Mouse (Mus musculus) stomach, embryonic 15.5 days (tissue): Measurements from ENCODE around the gene 6430628N08Rik. TPM values are rescaled to one million over a fixed set of nuclear protein-coding genes. Genes with fewer than 3 reads are reported as not detected.

Source experiments
- ATAC-seq: fragments of 200-750 bp; cut with Nextera tagmentation; 2 replicates; pipeline ENCODE4 v1.8.0; 2017; ENCODE audit warnings: low read depth, moderate number of reproducible peaks, moderate TSS enrichment; ENCODE audit not compliant: insufficient read depth, low FRiP score
- H3K27ac ChIP-seq: fragments of 300-500 bp; sonication (generic); 2 replicates; pipeline ENCODE4 v1.5.1; 2015; ENCODE audit warnings: mild to moderate bottlenecking, inconsistent platforms
- H3K27me3 ChIP-seq: fragments of 300-500 bp; sonication (generic); replicated peaks from 2 replicates; pipeline ENCODE4 v1.6.1; 2015; ENCODE audit warnings: inconsistent platforms
- H3K36me3 ChIP-seq: fragments of 300-500 bp; sonication (generic); 2 replicates; pipeline ENCODE4 v1.6.1; 2015; ENCODE audit warnings: inconsistent platforms
- H3K4me1 ChIP-seq: fragments of 300-500 bp; sonication (generic); 2 replicates; pipeline ENCODE4 v1.6.1; 2015; ENCODE audit warnings: inconsistent platforms
- H3K4me2 ChIP-seq: fragments of 300-500 bp; sonication (generic); 2 replicates; pipeline ENCODE4 v1.6.1; 2015; ENCODE audit warnings: mild to moderate bottlenecking, inconsistent platforms
- H3K4me3 ChIP-seq: fragments of 300-500 bp; sonication (generic); replicated peaks from 2 replicates; pipeline ENCODE4 v1.5.1; 2015; ENCODE audit warnings: inconsistent platforms
- H3K9ac ChIP-seq: fragments of 300-500 bp; sonication (generic); 2 replicates; pipeline ENCODE4 v1.6.1; 2015; ENCODE audit warnings: inconsistent platforms
- H3K9me3 ChIP-seq: fragments of 300-500 bp; sonication (generic); 2 replicates; pipeline ENCODE4 v1.6.1; 2016; ENCODE audit warnings: inconsistent platforms
- WGBS: fragments of 180-500 bp; shearing (Covaris S2); methylation state at CpG from one replicate; pipeline ENCODE4 v1.1.7; 2015; 5-methylcytosine and 5-hydroxymethylcytosine counted together
- polyA plus RNA-seq: library from polyadenylated mRNA; unstranded; fragments of >200 nt; fragmentation: Nextera tagmentation; extraction: Ambion mirVana; gene quantifications from 2 replicates; pipeline ENCODE4 v1.2.1, GENCODE M21; 2015

The 6430628N08Rik gene
- polyA plus RNA-seq, 1 experiment from 2014 or later = not detected

GRCm38 (mm10) chr4:115923262-115923880 lies 32.9 kb downstream of the 6430628N08Rik start:
- Histone ChIP-seq H3K27me3 (peaks cover 17% of the 10 kb centered on the region), H3K4me3 (no peak overlapping the region), H3K4me2 (no peak overlapping the region), H3K9me3 (no peaks in the 10 kb centered on the region), H3K36me3 (no peaks in the 10 kb centered on the region), H3K9ac (no peak overlapping the region), H3K4me1 (no peaks in the 10 kb centered on the region), H3K27ac (no peak overlapping the region)
- 68% methylated on average over 16 of the region's 16 CpGs for WGBS
- no peak for ATAC-seq

GRCm38 (mm10) chr4:115927637-115928036 lies 37.2 kb downstream of the 6430628N08Rik start:
- Histone ChIP-seq H3K9ac (no peak overlapping the region), H3K4me2 (no peak overlapping the region), H3K9me3 (no peaks in the 10 kb centered on the region), H3K4me3 (no peak overlapping the region), H3K4me1 (no peaks in the 10 kb centered on the region), H3K27me3 (peaks cover 36% of the 10 kb centered on the region), H3K36me3 (no peaks in the 10 kb centered on the region), H3K27ac (no peak overlapping the region)
- ATAC-seq = no peak
- WGBS = 35% methylated on average over 7 of the region's 7 CpGs

GRCm38 (mm10) chr4:115931556-115932088 lies 41.2 kb downstream of the 6430628N08Rik start:
- no peak overlapping the region for H3K27ac ChIP-seq
- peaks cover 74% of the 10 kb centered on the region for H3K27me3 ChIP-seq
- H3K4me1 ChIP-seq = 0 out of 2 replicates have a peak, but pooled peaks cover 2% of the 10 kb centered on the region
- H3K36me3 ChIP-seq = no peaks in the 10 kb centered on the region
- H3K9ac ChIP-seq = no peak overlapping the region
- no peak overlapping the region for H3K4me2 ChIP-seq
- 25% methylated on average over 13 of the region's 13 CpGs for WGBS
- no peak for ATAC-seq
- H3K4me3 ChIP-seq = no peak overlapping the region
- H3K9me3 ChIP-seq = no peaks in the 10 kb centered on the region

DNA sequence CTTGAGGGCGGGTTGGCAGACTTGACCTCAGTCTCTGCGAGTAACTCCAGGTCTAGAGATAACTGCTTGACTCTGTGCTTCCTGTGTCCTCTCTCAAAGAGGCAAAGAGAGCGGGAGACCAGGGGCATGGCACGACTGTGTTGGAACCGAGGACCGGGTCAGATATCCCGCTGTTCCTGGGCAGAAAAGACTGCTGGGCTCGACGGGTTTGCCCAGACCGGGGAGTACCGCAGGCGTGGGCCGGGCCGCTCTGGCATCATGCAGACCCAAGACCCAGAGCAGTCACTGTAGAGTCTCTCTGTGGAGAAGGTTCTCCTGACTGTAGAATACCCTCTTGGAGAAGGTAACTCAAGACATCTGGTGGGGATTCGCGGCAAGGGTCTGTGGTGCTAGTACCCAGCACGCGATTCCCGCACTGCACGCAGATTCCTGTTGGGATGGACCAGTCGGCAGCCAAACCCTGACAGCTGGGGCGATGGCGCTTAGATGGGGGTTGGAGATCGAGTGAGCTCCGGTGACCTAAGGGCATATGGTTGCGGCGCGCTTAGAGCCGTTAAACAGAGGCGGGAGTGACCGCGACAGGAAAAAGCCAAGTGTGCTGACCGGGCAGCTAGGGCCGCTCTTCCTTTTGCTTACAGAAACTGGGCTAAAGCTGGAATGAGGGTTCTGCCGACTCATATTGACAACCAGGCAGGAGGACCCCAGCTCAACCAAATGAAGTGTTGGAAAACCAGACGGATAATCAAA lies 45.5 kb downstream of the 6430628N08Rik start:
- Histone ChIP-seq H3K9ac (no peak overlapping the region), H3K27me3 (peaks cover 98% of the 10 kb centered on the region), H3K27ac (no peak overlapping the region), H3K4me3 (peak overlapping the region; percentile 3; the same call in 1 of the 2 replicates), H3K36me3 (no peaks in the 10 kb centered on the region), H3K4me1 (peaks cover 11% of the 10 kb centered on the region), H3K4me2 (no peak overlapping the region), H3K9me3 (no peaks in the 10 kb centered on the region)
- WGBS = under 1% methylated on average over 36 of the region's 36 CpGs
- no peak for ATAC-seq

GRCm38 (mm10) chr4:115936646-115937045 lies 46.2 kb downstream of the 6430628N08Rik start:
- H3K4me2 ChIP-seq = no peak overlapping the region; the same call in 1 of the 2 replicates
- no peak overlapping the region for H3K4me3 ChIP-seq
- H3K36me3 ChIP-seq = no peaks in the 10 kb centered on the region
- H3K4me1 ChIP-seq = peaks cover 11% of the 10 kb centered on the region
- no peak for ATAC-seq
- H3K9ac ChIP-seq = no peak overlapping the region
- peaks cover 98% of the 10 kb centered on the region for H3K27me3 ChIP-seq
- 1% methylated on average over 20 of the region's 20 CpGs for WGBS
- H3K9me3 ChIP-seq = no peaks in the 10 kb centered on the region
- H3K27ac ChIP-seq = no peak overlapping the region

DNA sequence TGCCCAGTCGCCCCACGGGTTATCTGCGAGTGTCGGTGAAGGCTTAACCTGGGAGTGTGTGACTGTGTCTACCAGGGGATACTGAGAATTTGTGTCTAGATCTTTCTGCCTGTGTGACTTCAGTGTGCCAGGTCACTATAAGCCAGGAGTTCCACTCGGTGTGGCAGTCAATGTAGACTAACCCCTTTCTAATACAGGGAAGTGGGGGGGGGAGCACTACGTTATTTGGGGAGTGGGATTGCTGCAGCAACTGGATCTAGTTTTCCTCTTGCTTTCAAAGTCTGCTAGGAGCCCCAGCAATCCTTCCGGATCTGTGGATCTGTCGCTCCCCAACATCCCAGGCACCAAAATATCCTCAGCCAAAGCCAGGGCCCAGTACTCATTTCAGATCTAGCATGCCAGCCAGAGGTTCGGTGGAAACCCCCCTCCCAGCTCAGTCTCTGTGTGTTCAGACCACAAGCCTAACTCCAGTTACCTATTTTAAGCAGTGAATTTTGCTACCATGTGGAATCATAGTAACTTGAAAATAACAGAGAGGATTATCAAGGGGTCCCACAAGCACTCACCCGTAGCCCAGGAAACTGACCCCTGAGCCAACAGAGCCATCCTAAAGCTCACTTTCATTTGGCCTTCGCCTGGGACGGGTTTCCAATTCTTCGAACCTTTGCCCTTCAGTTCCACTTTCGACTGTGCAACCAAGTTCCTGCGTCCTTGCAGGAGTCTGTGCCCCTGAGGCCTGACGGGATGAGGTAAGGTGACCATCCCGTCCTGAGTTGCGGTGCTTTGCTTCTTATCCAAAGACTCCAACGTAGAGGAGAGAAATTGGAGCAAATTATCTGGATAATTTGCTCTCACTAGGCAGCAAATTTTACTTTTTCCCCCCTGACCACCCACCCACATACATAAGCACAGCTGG lies 46.9 kb downstream of the 6430628N08Rik start:
- H3K36me3 ChIP-seq = no peaks in the 10 kb centered on the region
- H3K4me3 ChIP-seq = no peak overlapping the region
- 7% methylated on average over 19 of the region's 19 CpGs for WGBS
- H3K9ac ChIP-seq = no peak overlapping the region
- H3K4me1 ChIP-seq = peaks cover 11% of the 10 kb centered on the region
- H3K27me3 ChIP-seq = peaks cover 98% of the 10 kb centered on the region
- H3K27ac ChIP-seq = no peak overlapping the region
- no peak for ATAC-seq
- H3K4me2 ChIP-seq = no peak overlapping the region
- H3K9me3 ChIP-seq = no peaks in the 10 kb centered on the region

DNA sequence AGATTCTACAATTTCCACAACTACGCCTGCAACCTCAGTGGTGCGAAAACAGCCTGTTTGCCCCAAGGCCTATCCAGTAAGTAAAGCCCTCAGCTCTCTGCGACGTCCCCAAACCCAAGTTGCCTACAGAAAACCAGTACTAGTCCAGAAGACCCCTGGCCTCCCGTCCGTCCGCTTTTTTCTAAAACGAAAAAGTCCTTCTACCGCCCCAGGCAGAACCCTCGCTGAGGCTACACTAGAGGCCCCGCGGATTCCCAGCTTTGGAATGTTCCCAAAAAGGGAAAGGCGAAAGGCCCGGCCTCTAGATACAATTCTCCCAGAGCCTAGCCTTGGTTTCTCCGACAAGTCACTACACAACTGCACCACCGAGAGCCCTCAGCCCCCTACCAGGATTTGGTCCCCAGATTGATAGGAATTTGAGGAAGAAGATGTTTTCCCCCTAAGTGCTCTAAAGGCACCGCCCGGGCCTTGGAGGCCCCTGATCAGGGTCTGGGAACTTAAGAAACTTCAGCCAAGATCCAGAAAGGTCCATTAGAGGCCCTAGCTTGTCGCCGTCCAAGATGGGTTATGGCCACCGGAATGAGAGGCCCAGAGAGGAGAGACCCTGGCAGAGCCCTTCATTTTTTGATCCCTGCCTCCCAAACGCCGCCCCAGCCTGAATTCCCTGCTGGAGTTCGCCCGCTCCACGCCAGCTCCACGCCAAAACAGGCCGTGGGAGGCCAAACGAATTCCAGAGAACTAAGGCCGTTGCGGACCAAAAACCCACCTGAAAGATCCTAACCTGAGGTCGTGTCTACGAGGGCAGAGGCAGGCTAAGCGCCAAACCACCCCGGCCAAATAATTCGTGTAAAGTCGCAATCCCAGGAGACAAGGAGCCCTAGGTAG lies 48.1 kb downstream of the 6430628N08Rik start:
- H3K9me3 ChIP-seq = no peaks in the 10 kb centered on the region
- 3% methylated on average over 37 of the region's 37 CpGs for WGBS
- no peak overlapping the region for H3K9ac ChIP-seq
- H3K4me2 ChIP-seq = no peak overlapping the region
- H3K27ac ChIP-seq = no peak overlapping the region
- peaks cover 98% of the 10 kb centered on the region for H3K27me3 ChIP-seq
- H3K36me3 ChIP-seq = no peaks in the 10 kb centered on the region
- ATAC-seq = no peak
- no peak overlapping the region for H3K4me3 ChIP-seq
- peaks cover 11% of the 10 kb centered on the region for H3K4me1 ChIP-seq

DNA sequence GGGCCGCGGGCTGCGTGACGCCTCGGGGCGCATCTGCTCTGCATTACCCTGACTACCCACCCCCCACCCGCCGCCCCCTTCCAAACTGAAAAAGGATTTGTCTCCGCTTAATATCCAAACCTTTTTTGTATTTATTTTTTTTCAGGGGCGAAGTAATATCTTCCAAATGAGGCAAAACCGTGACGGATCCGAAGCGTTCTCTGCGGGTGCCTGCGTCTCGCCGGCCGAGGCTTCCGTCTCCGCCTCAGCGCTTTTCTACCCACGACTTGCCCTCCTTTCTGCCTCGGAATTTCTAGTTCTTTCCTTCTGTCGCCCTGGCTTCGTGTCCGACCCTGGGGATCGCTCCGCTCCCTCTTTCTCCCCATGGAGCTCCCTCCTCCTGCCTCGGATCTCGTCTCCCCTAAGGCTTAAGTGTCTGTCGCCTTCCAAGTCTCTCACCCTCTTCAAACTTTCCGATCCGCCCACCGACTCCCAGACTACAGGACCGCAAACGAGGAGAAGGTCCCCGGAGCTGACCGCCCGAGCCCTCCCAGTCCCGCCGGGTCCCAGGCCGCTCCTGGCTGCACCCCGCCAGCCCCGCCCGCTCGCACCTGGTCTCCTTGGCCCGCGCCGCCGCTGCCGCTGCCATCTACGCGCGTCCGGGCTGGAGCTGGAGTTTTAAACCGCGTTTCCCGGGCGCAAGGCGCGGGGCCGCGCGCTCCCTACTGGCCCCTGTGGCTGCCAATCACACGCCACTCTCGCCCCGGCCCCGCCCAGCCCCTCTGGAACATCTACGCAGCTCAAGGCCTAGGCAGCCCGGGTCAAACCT lies 49.0 kb downstream of the 6430628N08Rik start, which contains the start of gene Dmbx1:
TSS of gene Dmbx1 (minus strand) at position 632 of the 808 bp plus-strand sequence.
- peak within 1 kb of the TSS; percentile 44 for H3K4me2 ChIP-seq
- no peak within 1 kb of the TSS for H3K9ac ChIP-seq
- H3K4me1 ChIP-seq = peaks cover 11% of the 10 kb centered on the region
- H3K27ac ChIP-seq = no peak within 1 kb of the TSS
- H3K27me3 ChIP-seq = peaks cover 98% of the 10 kb centered on the region
- H3K9me3 ChIP-seq = no peaks in the 10 kb centered on the region
- H3K4me3 ChIP-seq = peak within 1 kb of the TSS; percentile 19
- H3K36me3 ChIP-seq = no peaks in the 10 kb centered on the region
- ATAC-seq = 0 out of 2 replicates have a peak, but pooled peaks have one; percentile 40
- under 1% methylated on average over 70 of the region's 71 CpGs for WGBS

- Histone ChIP-seq H3K27ac (no peak overlapping the region), H3K4me2 (no peak overlapping the region), H3K27me3 (peaks cover 100% of the 10 kb centered on the region), H3K9ac (no peak overlapping the region), H3K4me3 (no peak overlapping the region), H3K4me1 (peaks cover 11% of the 10 kb centered on the region), H3K9me3 (no peaks in the 10 kb centered on the region), H3K36me3 (no peaks in the 10 kb centered on the region)
- 3% methylated on average over 3 of the region's 3 CpGs for WGBS
- no peak for ATAC-seq
Observed at GRCm38 (mm10) chr4:115940681-115941080, 50.2 kb downstream of the 6430628N08Rik start.

GRCm38 (mm10) chr4:115941242-115941820 lies 50.9 kb downstream of the 6430628N08Rik start:
- Histone ChIP-seq H3K36me3 (no peaks in the 10 kb centered on the region), H3K4me3 (no peak overlapping the region), H3K27ac (no peak overlapping the region), H3K4me2 (no peak overlapping the region), H3K27me3 (peaks cover 100% of the 10 kb centered on the region), H3K9ac (no peak overlapping the region), H3K9me3 (no peaks in the 10 kb centered on the region), H3K4me1 (peaks cover 11% of the 10 kb centered on the region)
- no peak for ATAC-seq
- 15% methylated on average over 8 of the region's 9 CpGs for whole genome bisulfite sequencing
